Mouse (Mus musculus) heart, postnatal 0 days (tissue): Measurements from ENCODE around the gene Lmntd1.

Source experiments
- CTCF ChIP-seq: IDR thresholded peaks from 2 replicates; pipeline ENCODE4 v1.5.1; 2016; ENCODE audit warnings: antibody characterized with exemption, control low read depth, low read depth
- EP300 ChIP-seq: IDR thresholded peaks from 2 replicates; pipeline ENCODE4 v1.6.1; 2016; ENCODE audit warnings: antibody characterized with exemption, low read depth

- TF ChIP-seq CTCF: no peak
- TF ChIP-seq EP300: no peak
These were observed 91.5 kb downstream of the Lmntd1 start for GRCm38 (mm10) chr6:145522617-145523016.
